Mouse (Mus musculus): ENCODE measurements around the gene Gm43064.

GRCm38 (mm10) chr3:103808891-103809798, at the start of gene Gm43064, which contains the start of the genes Dclre1b and Ap4b1:
- TF ChIP-seq CTCF (IDR thresholded peaks at IDR 0.05; ENCODE audit: low read depth, low read length): no peak
- TF ChIP-seq POLR2A (IDR thresholded peaks at IDR 0.05; ENCODE audit: borderline replicate concordance, low read depth, low read length): peak; percentile 66; the same call in 1 of the 2 replicates

Measured in bone marrow macrophage, adult 2 months (primary cell).